Mouse (Mus musculus): ENCODE measurements at regions not wholly inside any gene's neighbourhood (a gene's known extent, or its start where the extent isn't known, plus 50 kb on each side); places are given as distances from the start of the nearest gene placed in this dataset.
"Not testable (repeated sequence)": the region's sequence is repeated elsewhere in the genome, so short reads cannot be mapped to it uniquely, and the experiment has no call there.

- WGBS, result 82% methylated on average over 2 of the region's 2 CpGs
- Histone ChIP-seq H3K36me3 (ENCODE audit: control insufficient read depth, insufficient read depth, low read length) (no peaks in the 10 kb centered on the region), H3K27me3 (ENCODE audit: control insufficient read depth, insufficient read depth, low read length) (no peaks in the 10 kb centered on the region)
Observed at GRCm38 (mm10) chr5:39257745-39258144, 381.1 kb upstream of the Clnk start.

DNA sequence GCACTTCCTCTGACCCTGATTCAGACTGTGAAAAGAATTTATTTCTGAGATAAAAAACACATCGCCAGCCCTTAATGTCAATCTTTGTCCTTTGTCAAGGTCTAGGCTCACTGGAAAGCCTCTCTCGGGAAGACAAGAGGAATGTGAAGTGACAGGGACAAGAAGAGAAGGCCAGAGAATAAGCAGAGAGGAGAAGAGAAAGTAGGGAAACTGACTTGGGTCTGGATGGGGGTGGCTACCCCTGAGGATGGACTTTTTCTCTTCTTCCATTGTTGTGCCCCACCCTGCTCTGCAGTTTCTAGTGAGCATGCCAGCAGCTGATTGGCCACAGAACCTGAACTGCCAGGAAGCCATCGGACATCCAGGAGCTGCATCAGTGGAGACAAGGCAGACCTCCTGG, 375.6 kb upstream of the Clnk start:
- Histone ChIP-seq H3K4me2 (replicated peaks; ENCODE audit: low read depth, low read length) (no peak overlapping the region), H3K27me3 (ENCODE audit: control insufficient read depth, insufficient read depth, low read length) (no peaks in the 10 kb centered on the region), H3K4me3 (ENCODE audit: low read depth, low read length) (no peak overlapping the region), H3K27ac (ENCODE audit: low read length) (no peak overlapping the region), H3K4me1 (ENCODE audit: control insufficient read depth, insufficient read depth, low read length) (no peaks in the 10 kb centered on the region), H3K9ac (replicated peaks; ENCODE audit: low read depth, low read length) (no peak overlapping the region), H3K9me3 (ENCODE audit: control insufficient read depth, low read depth, low read length) (no peaks in the 10 kb centered on the region), H3K36me3 (ENCODE audit: control insufficient read depth, insufficient read depth, low read length) (no peaks in the 10 kb centered on the region)
- no peak for ATAC-seq (ENCODE audit: insufficient number of reproducible peaks, insufficient read depth, low FRiP score, low read depth)
- 54% methylated on average over 3 of the region's 3 CpGs for WGBS

More at GRCm38 (mm10) chr5:39257745-39258144, 381.1 kb upstream of the Clnk start:
- no peak overlapping the region for H3K27ac ChIP-seq (ENCODE audit: low read length)
- H3K4me2 ChIP-seq (replicated peaks; ENCODE audit: low read depth, low read length), result no peak overlapping the region
- H3K9me3 ChIP-seq (ENCODE audit: control insufficient read depth, low read depth, low read length), result no peaks in the 10 kb centered on the region
- H3K4me1 ChIP-seq (ENCODE audit: control insufficient read depth, insufficient read depth, low read length), result no peaks in the 10 kb centered on the region
- no peak overlapping the region for H3K9ac ChIP-seq (replicated peaks; ENCODE audit: low read depth, low read length)
- H3K4me3 ChIP-seq (ENCODE audit: low read depth, low read length), result no peak overlapping the region
- no peak for ATAC-seq (ENCODE audit: insufficient number of reproducible peaks, insufficient read depth, low FRiP score, low read depth)

GRCm38 (mm10) chr5:39251021-39251420, 374.4 kb upstream of the Clnk start:
- ATAC-seq (ENCODE audit: insufficient number of reproducible peaks, insufficient read depth, low FRiP score, low read depth), result no peak
- Histone ChIP-seq H3K36me3 (ENCODE audit: control insufficient read depth, insufficient read depth, low read length) (no peaks in the 10 kb centered on the region), H3K4me2 (replicated peaks; ENCODE audit: low read depth, low read length) (no peak overlapping the region), H3K4me3 (ENCODE audit: low read depth, low read length) (no peak overlapping the region), H3K4me1 (ENCODE audit: control insufficient read depth, insufficient read depth, low read length) (no peaks in the 10 kb centered on the region), H3K27ac (ENCODE audit: low read length) (no peak overlapping the region), H3K27me3 (ENCODE audit: control insufficient read depth, insufficient read depth, low read length) (no peaks in the 10 kb centered on the region), H3K9me3 (ENCODE audit: control insufficient read depth, low read depth, low read length) (no peaks in the 10 kb centered on the region), H3K9ac (replicated peaks; ENCODE audit: low read depth, low read length) (no peak overlapping the region)

DNA sequence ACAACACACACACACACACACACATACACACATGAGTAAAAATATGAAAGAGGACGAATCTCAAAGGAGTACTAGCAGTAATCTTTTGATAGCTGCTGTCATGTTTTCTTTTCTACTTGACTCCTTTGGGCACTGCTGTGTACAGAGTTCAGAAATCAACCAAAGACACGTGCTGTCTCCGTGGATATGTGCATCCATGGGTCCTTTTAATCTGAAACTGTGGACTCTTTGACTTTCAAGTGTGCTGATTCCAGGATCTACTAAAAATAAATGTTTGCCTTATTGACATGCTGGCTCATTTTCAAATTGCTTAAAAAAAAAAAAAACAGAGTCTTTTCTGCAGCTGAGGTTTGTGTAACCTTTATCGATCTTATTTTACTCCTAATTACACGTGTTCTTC, 343.1 kb upstream of the Clnk start:
- Histone ChIP-seq H3K4me2 (replicated peaks; ENCODE audit: low read depth, low read length) (no peak overlapping the region), H3K9me3 (ENCODE audit: control insufficient read depth, low read depth, low read length) (no peaks in the 10 kb centered on the region), H3K36me3 (ENCODE audit: control insufficient read depth, insufficient read depth, low read length) (no peaks in the 10 kb centered on the region), H3K27ac (ENCODE audit: low read length) (no peak overlapping the region), H3K4me3 (ENCODE audit: low read depth, low read length) (no peak overlapping the region), H3K27me3 (ENCODE audit: control insufficient read depth, insufficient read depth, low read length) (no peaks in the 10 kb centered on the region), H3K9ac (replicated peaks; ENCODE audit: low read depth, low read length) (no peak overlapping the region), H3K4me1 (ENCODE audit: control insufficient read depth, insufficient read depth, low read length) (no peaks in the 10 kb centered on the region)
- no peak for ATAC-seq (ENCODE audit: insufficient number of reproducible peaks, insufficient read depth, low FRiP score, low read depth)
- 77% methylated on average over 5 of the region's 5 CpGs for WGBS

- WGBS, result 93% methylated on average over 5 of the region's 5 CpGs
- Histone ChIP-seq H3K4me1 (ENCODE audit: control insufficient read depth, insufficient read depth, low read length) (no peaks in the 10 kb centered on the region), H3K4me3 (ENCODE audit: low read depth, low read length) (no peak overlapping the region), H3K36me3 (ENCODE audit: control insufficient read depth, insufficient read depth, low read length) (no peaks in the 10 kb centered on the region), H3K27me3 (ENCODE audit: control insufficient read depth, insufficient read depth, low read length) (no peaks in the 10 kb centered on the region), H3K9me3 (ENCODE audit: control insufficient read depth, low read depth, low read length) (no peaks in the 10 kb centered on the region), H3K27ac (ENCODE audit: low read length) (no peak overlapping the region), H3K4me2 (replicated peaks; ENCODE audit: low read depth, low read length) (no peak overlapping the region), H3K9ac (replicated peaks; ENCODE audit: low read depth, low read length) (no peak overlapping the region)
- ATAC-seq (ENCODE audit: insufficient number of reproducible peaks, insufficient read depth, low FRiP score, low read depth), result no peak
Observed at GRCm38 (mm10) chr5:39216326-39216725, 339.7 kb upstream of the Clnk start.

GRCm38 (mm10) chr5:39215016-39215415, 338.4 kb upstream of the Clnk start:
- Histone ChIP-seq H3K4me1 (ENCODE audit: control insufficient read depth, insufficient read depth, low read length) (no peaks in the 10 kb centered on the region), H3K9ac (replicated peaks; ENCODE audit: low read depth, low read length) (no peak overlapping the region), H3K9me3 (ENCODE audit: control insufficient read depth, low read depth, low read length) (no peaks in the 10 kb centered on the region), H3K4me2 (replicated peaks; ENCODE audit: low read depth, low read length) (no peak overlapping the region), H3K27me3 (ENCODE audit: control insufficient read depth, insufficient read depth, low read length) (no peaks in the 10 kb centered on the region), H3K4me3 (ENCODE audit: low read depth, low read length) (no peak overlapping the region), H3K36me3 (ENCODE audit: control insufficient read depth, insufficient read depth, low read length) (no peaks in the 10 kb centered on the region), H3K27ac (ENCODE audit: low read length) (no peak overlapping the region)
- ATAC-seq (ENCODE audit: insufficient number of reproducible peaks, insufficient read depth, low FRiP score, low read depth), result no peak
- 67% methylated on average over 3 of the region's 3 CpGs for WGBS

GRCm38 (mm10) chr5:39212550-39212949, 335.9 kb upstream of the Clnk start:
- H3K4me2 ChIP-seq (replicated peaks; ENCODE audit: low read depth, low read length), result no peak overlapping the region
- no peak for ATAC-seq (ENCODE audit: insufficient number of reproducible peaks, insufficient read depth, low FRiP score, low read depth)
- H3K4me3 ChIP-seq (ENCODE audit: low read depth, low read length), result no peak overlapping the region
- no peaks in the 10 kb centered on the region for H3K27me3 ChIP-seq (ENCODE audit: control insufficient read depth, insufficient read depth, low read length)
- no peak overlapping the region for H3K9ac ChIP-seq (replicated peaks; ENCODE audit: low read depth, low read length)
- H3K4me1 ChIP-seq (ENCODE audit: control insufficient read depth, insufficient read depth, low read length), result no peaks in the 10 kb centered on the region
- no peaks in the 10 kb centered on the region for H3K9me3 ChIP-seq (ENCODE audit: control insufficient read depth, low read depth, low read length)
- H3K27ac ChIP-seq (ENCODE audit: low read length), result no peak overlapping the region
- H3K36me3 ChIP-seq (ENCODE audit: control insufficient read depth, insufficient read depth, low read length), result no peaks in the 10 kb centered on the region

- H3K4me1 ChIP-seq (ENCODE audit: control insufficient read depth, insufficient read depth, low read length), result no peaks in the 10 kb centered on the region
- no peak for ATAC-seq (ENCODE audit: insufficient number of reproducible peaks, insufficient read depth, low FRiP score, low read depth)
- no peak overlapping the region for H3K4me2 ChIP-seq (replicated peaks; ENCODE audit: low read depth, low read length)
- H3K36me3 ChIP-seq (ENCODE audit: control insufficient read depth, insufficient read depth, low read length), result no peaks in the 10 kb centered on the region
- H3K27ac ChIP-seq (ENCODE audit: low read length), result no peak overlapping the region
- no peaks in the 10 kb centered on the region for H3K27me3 ChIP-seq (ENCODE audit: control insufficient read depth, insufficient read depth, low read length)
- H3K4me3 ChIP-seq (ENCODE audit: low read depth, low read length), result no peak overlapping the region
- H3K9me3 ChIP-seq (ENCODE audit: control insufficient read depth, low read depth, low read length), result no peaks in the 10 kb centered on the region
- no peak overlapping the region for H3K9ac ChIP-seq (replicated peaks; ENCODE audit: low read depth, low read length)
Observed at GRCm38 (mm10) chr5:39198856-39199255, 322.2 kb upstream of the Clnk start.

DNA sequence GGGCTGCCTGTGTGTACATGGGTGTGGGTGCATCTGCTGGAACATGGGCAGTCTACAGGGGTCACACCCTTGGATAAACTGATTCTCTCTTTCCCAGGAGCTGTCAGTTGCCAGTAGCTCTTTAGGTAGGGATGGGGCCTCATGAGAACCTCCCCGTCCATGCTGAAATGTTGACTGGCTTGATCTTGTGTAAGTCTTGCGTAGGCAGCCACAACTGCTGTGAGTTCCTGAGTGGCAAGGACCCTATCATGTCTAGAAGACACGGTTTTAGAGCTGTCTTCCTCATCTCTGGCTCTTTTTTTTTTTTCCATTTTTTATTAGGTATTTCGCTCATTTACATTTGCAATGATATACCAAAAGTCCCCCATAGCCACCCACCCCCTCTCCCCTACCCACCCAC, 314.5 kb upstream of the Clnk start:
- H3K4me3 ChIP-seq (ENCODE audit: low read depth, low read length); H3K4me2 ChIP-seq (replicated peaks; ENCODE audit: low read depth, low read length); H3K9me3 ChIP-seq (ENCODE audit: control insufficient read depth, low read depth, low read length); H3K4me1 ChIP-seq (ENCODE audit: control insufficient read depth, insufficient read depth, low read length); H3K27ac ChIP-seq (ENCODE audit: low read length); ATAC-seq (ENCODE audit: insufficient number of reproducible peaks, insufficient read depth, low FRiP score, low read depth); H3K36me3 ChIP-seq (ENCODE audit: control insufficient read depth, insufficient read depth, low read length); H3K27me3 ChIP-seq (ENCODE audit: control insufficient read depth, insufficient read depth, low read length); H3K9ac ChIP-seq (replicated peaks; ENCODE audit: low read depth, low read length): not testable (repeated sequence)
- 88% methylated on average over 2 of the region's 4 CpGs for WGBS

Data from stomach, embryonic 14.5 days (tissue).